19 mouse cellular contexts compared by ENCODE assay signal in genomic region chr11:121651556-121651955, GRCm38 (mm10). TPM values are rescaled to one million over a fixed set of nuclear protein-coding genes. Genes with fewer than 3 reads are reported as not detected.
DNase-seq lines count a peak whose midpoint lies in the region; ATAC-seq and TF ChIP-seq lines count a peak whose summit lies in the region.
"Had no signal": no experiment of that assay in that cellular context is flagged by ENCODE, and none has a peak within 500 bp of the region (broad histone marks: within the 10 kb centered on the region; RNA-seq: fewer than 3 reads in every experiment).

No protein-coding gene starts in this region.

- ATAC-seq in heart, embryonic 12.5 days (ENCODE audit: insufficient number of reproducible peaks, low FRiP score) = no peak
- ATAC-seq in midbrain, embryonic 11.5 days (ENCODE audit: low FRiP score) = no peak
- no peak for ATAC-seq in midbrain, embryonic 16.5 days
- no peak for ATAC-seq in granulocyte monocyte progenitor cell, adult 5-6 weeks (replicated peaks; ENCODE audit: poor library complexity, severe bottlenecking)
- ATAC-seq: activated CD4-positive, CD25-positive, alpha-beta regulatory T cell, adult 4 months; forebrain, embryonic 14.5 days; forebrain, embryonic 16.5 days had no signal

- H3ac ChIP-seq in myocyte (ENCODE audit: control insufficient read depth, insufficient read length) = no peak overlapping the region

- H3K9ac ChIP-seq in heart, embryonic 12.5 days = no peak overlapping the region
- H3K9ac ChIP-seq in midbrain, embryonic 11.5 days (ENCODE audit: low read length) = no peak overlapping the region
- H3K9ac ChIP-seq in midbrain, embryonic 16.5 days (ENCODE audit: low read depth, low read length) = no peak overlapping the region
- H3K9ac ChIP-seq: embryonic facial prominence, embryonic 12.5 days; forebrain, embryonic 12.5 days had no signal

- H3K27ac ChIP-seq in heart, embryonic 12.5 days (ENCODE audit: poor library complexity, severe bottlenecking) = no peak overlapping the region
- no peak overlapping the region for H3K27ac ChIP-seq in midbrain, embryonic 11.5 days (ENCODE audit: low read depth, low read length)
- no peak overlapping the region for H3K27ac ChIP-seq in midbrain, embryonic 16.5 days (ENCODE audit: low read length)
- H3K27ac ChIP-seq: embryonic facial prominence, embryonic 10.5 days; embryonic facial prominence, embryonic 12.5 days; forebrain, embryonic 10.5 days; forebrain, embryonic 12.5 days had no signal

- H3K4me2 ChIP-seq in heart, embryonic 12.5 days = no peak overlapping the region
- H3K4me2 ChIP-seq in midbrain, embryonic 11.5 days = no peak overlapping the region
- H3K4me2 ChIP-seq in midbrain, embryonic 16.5 days (ENCODE audit: low read length) = no peak overlapping the region
- H3K4me2 ChIP-seq in myocyte (ENCODE audit: low read depth) = peak overlapping the region; percentile 70
- H3K4me2 ChIP-seq: embryonic facial prominence, embryonic 12.5 days; forebrain, embryonic 12.5 days had no signal

- peaks cover 10% of the 10 kb centered on the region; the same call in 1 of the 2 replicates for H3K36me3 ChIP-seq in heart, embryonic 12.5 days
- H3K36me3 ChIP-seq in midbrain, embryonic 11.5 days (ENCODE audit: control insufficient read depth, insufficient read depth, low read length) = no peaks in the 10 kb centered on the region; the same call in 1 of the 2 replicates
- no peaks in the 10 kb centered on the region for H3K36me3 ChIP-seq in midbrain, embryonic 16.5 days (ENCODE audit: control insufficient read depth, insufficient read depth, low read length)
- no peaks in the 10 kb centered on the region for H3K36me3 ChIP-seq in myocyte (ENCODE audit: control insufficient read depth, insufficient read depth)
- H3K36me3 ChIP-seq: forebrain, embryonic 12.5 days had no signal

- WGBS in heart, embryonic 12.5 days = 88% methylated on average over 9 of the region's 9 CpGs
- 91% methylated on average over 9 of the region's 9 CpGs for WGBS in midbrain, embryonic 11.5 days
- 92% methylated on average over 9 of the region's 9 CpGs for WGBS in midbrain, embryonic 16.5 days

- TF ChIP-seq POLR2A in myocyte (IDR thresholded peaks at IDR 0.05; ENCODE audit: insufficient read length, low read depth) = no peak

- peak; percentile 61 for DNase-seq in heart, adult 11 months
- DNase-seq in midbrain, embryonic 11.5 days (ENCODE audit: low spot score, missing footprints) = peak; percentile 78
- DNase-seq: cerebellum, adult 11-12 months; cerebellum, adult 2 months; cerebellum, adult 9-10 months; cerebellum, postnatal 10 days; cerebellum, postnatal 25 days had no signal

- H3K4me3 ChIP-seq in heart, embryonic 12.5 days = no peak overlapping the region
- no peak overlapping the region for H3K4me3 ChIP-seq in midbrain, embryonic 11.5 days (ENCODE audit: low read depth, low read length)
- H3K4me3 ChIP-seq in midbrain, embryonic 16.5 days (ENCODE audit: low read depth, low read length) = no peak overlapping the region
- no peak overlapping the region for H3K4me3 ChIP-seq in myocyte
- H3K4me3 ChIP-seq: embryonic facial prominence, embryonic 10.5 days; embryonic facial prominence, embryonic 12.5 days; erythroblast, embryonic 14.5 days; forebrain, embryonic 10.5 days; forebrain, embryonic 12.5 days had no signal

- H3K27me3 ChIP-seq in heart, embryonic 12.5 days (replicated peaks) = no peaks in the 10 kb centered on the region
- no peaks in the 10 kb centered on the region for H3K27me3 ChIP-seq in midbrain, embryonic 11.5 days (ENCODE audit: control insufficient read depth, insufficient read depth, low read length)
- H3K27me3 ChIP-seq in midbrain, embryonic 16.5 days (ENCODE audit: control insufficient read depth, insufficient read depth, low read depth, low read length) = no peaks in the 10 kb centered on the region
- H3K27me3 ChIP-seq in myocyte (ENCODE audit: control insufficient read depth, insufficient read depth, insufficient read length) = no peaks in the 10 kb centered on the region
- H3K27me3 ChIP-seq: embryonic facial prominence, embryonic 12.5 days; forebrain, embryonic 12.5 days had no signal

- H3K4me1 ChIP-seq in heart, embryonic 12.5 days (replicated peaks) = peaks cover 21% of the 10 kb centered on the region
- H3K4me1 ChIP-seq in midbrain, embryonic 11.5 days (ENCODE audit: control insufficient read depth, insufficient read depth, low read length) = no peaks in the 10 kb centered on the region
- H3K4me1 ChIP-seq in midbrain, embryonic 16.5 days (ENCODE audit: control insufficient read depth, insufficient read depth, low read length) = no peaks in the 10 kb centered on the region
- H3K4me1 ChIP-seq: forebrain, embryonic 10.5 days; forebrain, embryonic 12.5 days had no signal

- no peaks in the 10 kb centered on the region for H3K79me2 ChIP-seq in myocyte (ENCODE audit: control insufficient read depth, insufficient read depth)

- H3K9me3 ChIP-seq in heart, embryonic 12.5 days (replicated peaks) = no peaks in the 10 kb centered on the region
- H3K9me3 ChIP-seq in midbrain, embryonic 11.5 days (ENCODE audit: control insufficient read depth, low read length) = no peaks in the 10 kb centered on the region
- H3K9me3 ChIP-seq in midbrain, embryonic 16.5 days (replicated peaks; ENCODE audit: control insufficient read depth, low read length, poor library complexity, severe bottlenecking) = no peaks in the 10 kb centered on the region
- H3K9me3 ChIP-seq: embryonic facial prominence, embryonic 10.5 days; embryonic facial prominence, embryonic 12.5 days; forebrain, embryonic 10.5 days; forebrain, embryonic 12.5 days had no signal

TF ChIP-seq in myocyte, 11 proteins besides CTCF, POLR2A, EP300 and RAD21:
- TF ChIP-seq MYOD1 (IDR thresholded peaks at IDR 0.05; ENCODE audit: control insufficient read depth in 1 of 3, insufficient read length in 2 of 3, low read depth in 2 of 3) (no peak), TCF12 (IDR thresholded peaks at IDR 0.05; ENCODE audit: insufficient read depth, poor library complexity, severe bottlenecking) (no peak), POLR2AphosphoS2 (IDR thresholded peaks at IDR 0.05; ENCODE audit: insufficient read length, low read depth) (no peak), MYOG (IDR thresholded peaks at IDR 0.05; ENCODE audit: control insufficient read depth in 1 of 3, insufficient read depth in 1 of 3, insufficient read length in 2 of 3, low read depth in 2 of 3) (no peak), TCF3 (IDR thresholded peaks at IDR 0.05; ENCODE audit: insufficient read length, low read depth) (no peak), REST (IDR thresholded peaks at IDR 0.05; ENCODE audit: insufficient read depth, insufficient read length) (no peak), MAX (IDR thresholded peaks at IDR 0.05; ENCODE audit: low read depth) (no peak), CEBPB (IDR thresholded peaks at IDR 0.05; ENCODE audit: insufficient read depth, poor library complexity, severe bottlenecking) (no peak), SRF (IDR thresholded peaks at IDR 0.05; ENCODE audit: control insufficient read depth, insufficient read length, low read depth) (no peak), USF1 (IDR thresholded peaks at IDR 0.05; ENCODE audit: low read depth) (no peak)

RNA-seq across cellular contexts. Expression of gene B3gntl1, which starts 21.4 kb away (rescaled TPM):
- polyA plus RNA-seq in heart, embryonic 12.5 days (2016; fragmentation: Nextera tagmentation; extraction: Ambion mirVana) = 5.9 and 7.7 TPM in 2 replicates
- 5.2 and 5.6 TPM in 2 replicates for polyA plus RNA-seq in midbrain, embryonic 11.5 days (2014; fragmentation: Nextera tagmentation; extraction: Ambion mirVana)
- polyA plus RNA-seq in midbrain, embryonic 16.5 days (2015; fragmentation: Nextera tagmentation; extraction: Ambion mirVana) = 6.6 and 6.7 TPM in 2 replicates
- polyA plus RNA-seq in myocyte (2012; fragmentation: generic; extraction: Trizol) = 5.4 TPM
- total RNA-seq in granulocyte monocyte progenitor cell, adult 5-6 weeks (2014; fragmentation: Nextera tagmentation) = 4.9 and 6.7 TPM in 2 replicates
- 7.5 and 8.9 TPM in 2 replicates for total RNA-seq in granulocyte monocyte progenitor cell, adult 5-6 weeks (2017)
- polyA plus RNA-seq: erythroblast, embryonic 14.5 days had no signal

RNA-seq across cellular contexts. Expression of gene Metrnl, which starts 49.8 kb away (rescaled TPM):
- 8.4 and 8.9 TPM in 2 replicates for polyA plus RNA-seq in heart, embryonic 12.5 days (2016; fragmentation: Nextera tagmentation; extraction: Ambion mirVana)
- 10.5 and 10.7 TPM in 2 replicates for polyA plus RNA-seq in midbrain, embryonic 11.5 days (2014; fragmentation: Nextera tagmentation; extraction: Ambion mirVana)
- polyA plus RNA-seq in midbrain, embryonic 16.5 days (2015; fragmentation: Nextera tagmentation; extraction: Ambion mirVana) = 12.7 TPM in 2 replicates
- polyA plus RNA-seq in myocyte (2012; fragmentation: generic; extraction: Trizol) = 44.0 TPM
- total RNA-seq in granulocyte monocyte progenitor cell, adult 5-6 weeks (2014; fragmentation: Nextera tagmentation) = not detected in 2 replicates
- 0.82 and 2.4 TPM in 2 replicates for total RNA-seq in granulocyte monocyte progenitor cell, adult 5-6 weeks (2017)
